Comparison of ENCODE assay signal across 15 mouse cellular contexts in the genomic region with DNA sequence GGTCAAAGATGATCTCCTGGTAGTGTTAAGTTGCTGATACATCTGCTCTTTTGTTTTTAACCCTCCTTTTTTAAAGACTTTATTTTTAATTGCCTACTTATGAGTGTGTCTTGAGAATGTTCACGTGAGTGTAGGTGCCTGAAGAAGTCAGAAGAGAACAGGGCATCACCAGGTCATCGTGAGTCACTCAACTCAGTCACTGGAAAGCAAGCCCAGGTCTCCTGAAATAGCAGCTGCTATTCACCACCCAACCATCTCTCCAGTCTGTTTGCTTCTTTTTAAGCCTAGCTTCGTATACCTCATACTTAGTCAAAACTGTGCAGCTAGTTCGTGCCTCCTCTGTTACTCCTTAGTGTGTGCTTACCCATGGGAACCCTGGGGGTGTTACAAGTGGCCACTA.
"Had no signal": no experiment of that assay in that cellular context is flagged by ENCODE, and none has a peak within 500 bp of the region (broad histone marks: within the 10 kb centered on the region; RNA-seq: fewer than 3 reads in every experiment).

No protein-coding gene starts in this region.

- ATAC-seq: midbrain, embryonic 16.5 days had no signal

- H3K27me3 ChIP-seq: midbrain, embryonic 12.5 days; neural tube, embryonic 13.5 days; neural tube, embryonic 15.5 days had no signal

- DNase-seq: lung, adult 18-20 months; lung, postnatal 4 days; midbrain, embryonic 14.5 days; retina, postnatal 1 day; right cerebral cortex, adult 18-20 months; right cerebral cortex, postnatal 25 days; right cerebral cortex, postnatal 4 days; spleen, adult 18-20 months; thymus, adult 18-20 months; thymus, postnatal 14 days; thymus, postnatal 36 days had no signal
